Mouse (Mus musculus): ENCODE measurements at regions not wholly inside any gene's neighbourhood (a gene's known extent, or its start where the extent isn't known, plus 50 kb on each side); places are given as distances from the start of the nearest gene placed in this dataset.

- no peak for DNase-seq
These were observed 5037.4 kb downstream of the 9330182O14Rik start for GRCm38 (mm10) chr15:45171605-45172004.

GRCm38 (mm10) chr15:45178341-45178740, 5044.2 kb downstream of the 9330182O14Rik start:
- no peak for DNase-seq

- DNase-seq: peak; percentile 58
These were observed 5046.0 kb downstream of the 9330182O14Rik start for GRCm38 (mm10) chr15:45180173-45180572.
